Mouse (Mus musculus): ENCODE measurements at regions not wholly inside any gene's neighbourhood (a gene's known extent, or its start where the extent isn't known, plus 50 kb on each side); places are given as distances from the start of the nearest gene placed in this dataset.

GRCm38 (mm10) chr8:30735740-30736139 is 2692.8 kb upstream of the 5930422O12Rik start:
- Histone ChIP-seq H3K36me3 (replicated peaks; ENCODE audit: control insufficient read depth, insufficient read depth, low read depth, low read length) (no peaks in the 10 kb centered on the region), H3K4me2 (ENCODE audit: low read depth, low read length) (no peak overlapping the region), H3K4me3 (ENCODE audit: low read depth, low read length) (no peak overlapping the region), H3K9me3 (replicated peaks; ENCODE audit: control insufficient read depth, low read length) (no peaks in the 10 kb centered on the region), H3K27me3 (ENCODE audit: control insufficient read depth, insufficient read depth, low read length) (no peaks in the 10 kb centered on the region), H3K27ac (replicated peaks; ENCODE audit: low read depth, low read length) (no peak overlapping the region), H3K4me1 (ENCODE audit: control insufficient read depth, insufficient read depth, low read length) (no peaks in the 10 kb centered on the region), H3K9ac (replicated peaks; ENCODE audit: low read length) (no peak overlapping the region)
- DNase-seq (ENCODE audit: low spot score) (no peak), ATAC-seq (replicated peaks; ENCODE audit: insufficient number of reproducible peaks, low FRiP score, low TSS enrichment, low read depth) (no peak)
- WGBS = 81% methylated on average over 10 of the region's 10 CpGs

- WGBS = 83% methylated on average over 3 of the region's 3 CpGs
- H3K36me3 ChIP-seq (replicated peaks; ENCODE audit: control insufficient read depth, insufficient read depth, low read depth, low read length) = no peaks in the 10 kb centered on the region
- no peak overlapping the region for H3K9ac ChIP-seq (replicated peaks; ENCODE audit: low read length)
- no peak for ATAC-seq (replicated peaks; ENCODE audit: insufficient number of reproducible peaks, low FRiP score, low TSS enrichment, low read depth)
- no peaks in the 10 kb centered on the region for H3K9me3 ChIP-seq (replicated peaks; ENCODE audit: control insufficient read depth, low read length)
- no peak overlapping the region for H3K4me3 ChIP-seq (ENCODE audit: low read depth, low read length)
- no peaks in the 10 kb centered on the region for H3K4me1 ChIP-seq (ENCODE audit: control insufficient read depth, insufficient read depth, low read length)
- DNase-seq (ENCODE audit: low spot score) = no peak
- H3K27ac ChIP-seq (replicated peaks; ENCODE audit: low read depth, low read length) = no peak overlapping the region
- no peaks in the 10 kb centered on the region for H3K27me3 ChIP-seq (ENCODE audit: control insufficient read depth, insufficient read depth, low read length)
- H3K4me2 ChIP-seq (ENCODE audit: low read depth, low read length) = no peak overlapping the region
Observed at GRCm38 (mm10) chr8:30746874-30747273, 2681.6 kb upstream of the 5930422O12Rik start.
